Mouse (Mus musculus): ENCODE data around the gene Fbln1.

- TF ChIP-seq POLR2A (IDR thresholded peaks at IDR 0.05; ENCODE audit: insufficient read depth, low read depth, low read length) (no peak), CTCF (IDR thresholded peaks at IDR 0.05; ENCODE audit: insufficient read depth, low read depth, low read length) (no peak)
Measured at GRCm38 (mm10) chr15:85182063-85182462, 23.7 kb upstream of the Fbln1 start.

Data from olfactory bulb, adult 2 months (tissue).